Mouse (Mus musculus) gastrocnemius, adult 18-20 months (tissue): ENCODE results near the gene Nup37. TPM values are rescaled to one million over a fixed set of nuclear protein-coding genes. Genes with fewer than 3 reads are reported as not detected.
A peak's percentile ranks its signal among the peaks of the same experiment; 100 is the strongest.

Experiments used
- DNase-seq: peaks from one replicate; pipeline ENCODE4 v3.0.0; 2021; ENCODE audit warnings: low spot score
- long read RNA-seq, 2 experiments: library from polyadenylated mRNA; stranded (forward); transcript quantifications; one replicate each; pipeline ENCODE4 v2.0.0; 2021
- total RNA-seq, 2 experiments: library from RNA; stranded (reverse); gene quantifications; 2 replicates each; pipeline ENCODE4 v1.2.3; 2021

Gene Nup37
- total RNA-seq: 1 to 10 TPM; 5.0 to 5.9 TPM
- long read RNA-seq, experiment 1, partial matches to known transcripts: 0 of 5 reads
- long read RNA-seq, experiment 1, other reads (novel, unspliced or antisense): 0 of 5 reads
- long read RNA-seq, experiment 2, partial matches to known transcripts: 0 of 2 reads
- long read RNA-seq, experiment 2, other reads (novel, unspliced or antisense): 0 of 2 reads

DNA sequence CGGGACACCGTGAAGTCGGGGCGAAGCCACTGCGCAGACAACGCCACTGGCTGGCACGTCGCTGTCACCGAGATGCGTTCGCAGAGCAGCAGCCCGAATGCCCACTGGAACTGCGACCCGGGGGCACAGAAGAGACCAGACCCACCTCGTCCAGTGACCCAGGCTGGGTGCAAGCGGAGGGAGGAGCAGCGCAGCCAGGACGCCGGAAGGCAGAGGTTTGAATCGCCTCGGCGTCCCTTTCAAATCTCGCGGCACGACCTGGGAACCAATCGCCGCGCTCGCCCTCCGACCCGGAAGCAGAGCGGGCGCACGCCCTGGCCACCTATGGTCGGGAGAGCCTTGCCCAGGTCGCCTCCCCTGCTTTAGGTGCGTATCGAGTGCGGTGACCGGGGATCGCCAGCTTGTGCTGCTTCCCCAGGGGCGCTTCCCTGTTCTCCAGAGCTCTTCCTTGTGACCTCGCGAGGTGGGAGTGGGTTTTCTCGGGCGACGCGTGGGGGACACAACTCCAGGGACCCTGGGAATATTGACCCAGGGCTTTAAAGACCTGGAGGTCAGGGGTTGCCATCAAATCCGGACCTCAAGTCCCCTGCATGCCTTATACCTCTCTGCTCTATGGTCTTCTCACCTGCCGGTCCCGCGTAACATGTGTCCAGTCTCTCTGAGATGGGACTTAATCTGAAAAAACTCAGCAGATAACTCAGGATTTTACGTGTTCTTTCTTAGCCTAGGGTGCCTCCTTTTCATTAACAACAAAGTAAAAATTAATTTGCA, at the start of gene Nup37, which contains the start of gene Parpbp:
Gene Nup37 (plus strand): TSS at position 286 of the 771 bp plus-strand sequence.
Gene Parpbp (minus strand): TSS at position 235 of the 771 bp plus-strand sequence.
- DNase-seq: peak; percentile 86

DNA sequence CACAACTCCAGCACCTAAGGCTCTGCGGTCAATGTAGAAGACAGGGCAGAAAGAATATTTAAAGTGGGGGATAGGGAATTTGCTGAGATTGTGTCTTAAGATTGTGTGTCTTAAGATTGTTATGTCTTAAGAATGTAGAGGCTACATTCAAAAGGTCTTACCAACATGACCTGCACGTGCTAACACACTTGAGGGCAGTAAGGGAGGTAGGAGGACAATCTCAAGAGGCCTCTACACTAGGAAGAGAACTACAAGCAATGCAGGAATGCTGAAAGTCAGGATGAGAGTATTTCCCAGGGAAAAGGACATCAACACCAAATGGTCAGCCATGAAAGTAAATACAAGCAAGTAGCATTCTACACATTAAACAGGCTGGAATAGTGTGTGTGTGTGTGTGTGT, 40.6 kb upstream of the Nup37 start:
- DNase-seq: no peak

DNA sequence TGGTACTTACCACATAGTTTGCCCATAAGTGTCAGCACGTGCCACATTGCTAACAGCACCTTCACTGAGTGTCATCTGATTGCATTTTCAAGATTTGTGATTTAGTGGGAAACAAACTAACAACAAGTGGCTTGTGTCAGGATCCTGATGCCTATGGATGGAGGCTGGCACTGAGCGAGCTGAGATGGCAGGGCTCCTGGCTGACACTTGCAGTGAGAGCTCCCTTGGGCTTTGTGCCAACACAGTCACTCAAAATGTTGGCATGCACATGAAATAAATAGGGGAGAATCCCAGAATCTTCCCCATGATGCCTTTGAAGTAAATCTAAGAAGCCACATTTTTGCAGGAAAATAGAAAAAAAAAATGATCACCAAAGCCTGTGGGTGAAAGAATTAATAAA, 33.5 kb upstream of the Nup37 start:
- no peak for DNase-seq

DNA sequence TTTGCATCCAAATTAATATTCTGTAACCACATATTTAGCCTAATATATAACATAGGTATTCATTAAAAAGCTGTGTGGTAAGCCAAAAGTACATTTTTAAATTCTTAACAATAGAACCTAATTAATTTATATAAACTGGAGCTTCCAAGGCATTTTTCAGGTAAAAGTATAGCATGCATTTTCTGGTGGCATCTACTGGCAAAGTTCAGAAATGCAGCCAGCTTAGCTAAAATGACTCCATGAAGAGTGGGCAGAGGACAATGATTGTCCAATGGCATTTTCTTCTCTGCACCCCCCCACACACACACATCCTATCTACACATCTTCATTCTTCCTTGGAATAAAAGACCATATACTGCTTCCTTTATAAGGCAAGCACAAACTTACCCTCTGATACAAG, 27.1 kb upstream of the Nup37 start:
- no peak for DNase-seq

DNA sequence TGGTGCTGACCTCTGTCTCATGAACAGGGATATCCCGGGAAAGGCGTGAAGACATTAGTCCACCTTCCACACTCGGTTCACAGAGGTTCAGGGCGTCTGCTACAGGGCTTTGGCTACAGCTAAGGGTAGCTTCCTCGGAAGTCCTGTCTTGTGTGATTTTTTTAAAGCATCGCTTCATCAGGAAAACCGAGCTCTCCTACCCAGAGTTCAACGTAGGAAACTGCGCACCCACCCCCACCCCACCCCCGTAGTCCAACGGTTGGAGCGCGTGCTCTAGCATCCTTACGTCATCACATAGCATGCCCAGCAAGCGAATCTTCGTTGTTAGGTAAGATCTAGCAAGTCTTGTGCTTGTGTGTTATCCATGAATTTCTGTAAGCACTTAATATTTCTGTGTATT, 11.2 kb upstream of the Nup37 start:
- DNase-seq: no peak

DNA sequence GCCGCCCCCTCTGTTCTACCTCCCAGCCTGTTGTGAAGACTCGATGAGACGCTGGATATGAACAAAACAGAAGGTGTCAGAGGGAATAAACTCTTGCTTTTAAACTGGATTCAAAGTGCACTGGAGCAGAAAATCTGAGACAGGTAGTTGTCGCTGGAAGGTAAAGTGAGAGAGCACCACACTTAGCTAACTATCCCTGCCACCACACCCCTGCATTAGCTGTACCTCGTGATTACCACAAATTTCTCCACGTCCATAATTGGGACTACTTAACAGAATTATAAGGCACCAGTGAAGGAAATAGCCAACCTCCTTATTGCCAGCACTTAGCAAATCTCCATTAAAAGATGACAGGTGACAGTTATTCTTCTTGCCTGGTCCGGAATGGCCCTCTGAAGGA, 605 bp upstream of the Nup37 start:
- DNase-seq: no peak

DNA sequence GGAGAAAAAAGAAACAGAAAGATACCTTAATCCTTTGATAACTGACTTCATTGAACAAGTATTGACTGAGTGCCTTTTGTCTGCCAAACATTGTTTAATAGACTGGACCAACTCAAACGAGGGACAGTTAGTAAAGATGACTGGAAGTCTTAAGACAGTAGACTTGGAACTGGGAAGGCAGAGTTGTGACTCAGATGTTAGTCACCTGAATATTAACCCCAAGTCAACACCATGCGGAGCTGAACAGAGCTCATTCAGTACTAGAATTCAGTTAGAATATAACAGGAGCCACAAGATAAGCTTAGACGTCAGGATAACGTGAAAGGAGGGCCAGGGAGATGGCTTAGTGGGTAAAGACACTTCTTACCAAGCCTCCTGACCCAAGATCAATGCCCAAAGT, 3.6 kb downstream of the Nup37 start:
- no peak for DNase-seq

DNA sequence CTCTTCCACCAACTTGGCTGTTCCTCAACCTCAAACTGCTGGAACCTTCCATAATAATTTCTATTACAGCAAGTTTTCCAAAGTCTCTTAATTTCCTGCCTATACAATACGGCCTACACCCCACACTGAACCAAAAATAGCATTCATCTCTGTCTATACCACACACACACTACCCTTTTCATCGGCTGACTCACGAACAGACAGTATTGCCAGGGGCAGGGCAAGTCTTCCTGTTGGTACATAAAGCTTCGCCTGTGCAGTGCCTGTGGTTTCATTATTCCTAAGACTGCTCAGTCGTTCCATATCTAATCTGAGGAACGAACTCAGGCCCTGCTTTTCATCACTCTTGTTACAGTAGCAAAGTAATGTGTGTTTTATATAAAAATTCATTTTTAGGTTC, 4.9 kb downstream of the Nup37 start:
- no peak for DNase-seq

DNA sequence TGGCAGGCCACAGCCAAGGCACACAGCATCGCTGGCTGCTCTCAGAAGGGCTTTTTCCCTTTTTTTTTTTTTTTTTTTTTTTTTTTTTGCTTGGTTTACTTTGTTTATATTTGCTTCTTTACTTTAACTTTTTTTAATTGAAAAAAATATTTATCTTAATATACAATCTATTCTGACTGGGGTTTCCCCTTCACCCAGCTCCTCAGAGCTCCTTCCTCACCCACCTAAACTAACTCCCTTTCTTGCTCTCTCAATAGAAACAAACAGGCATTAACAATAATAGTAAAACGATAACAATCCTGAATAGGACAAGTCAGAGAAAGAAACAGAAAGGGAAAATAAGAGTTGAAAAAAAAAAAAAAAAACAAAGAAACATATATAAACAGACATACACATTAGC, 15.3 kb downstream of the Nup37 start:
- no peak for DNase-seq

DNA sequence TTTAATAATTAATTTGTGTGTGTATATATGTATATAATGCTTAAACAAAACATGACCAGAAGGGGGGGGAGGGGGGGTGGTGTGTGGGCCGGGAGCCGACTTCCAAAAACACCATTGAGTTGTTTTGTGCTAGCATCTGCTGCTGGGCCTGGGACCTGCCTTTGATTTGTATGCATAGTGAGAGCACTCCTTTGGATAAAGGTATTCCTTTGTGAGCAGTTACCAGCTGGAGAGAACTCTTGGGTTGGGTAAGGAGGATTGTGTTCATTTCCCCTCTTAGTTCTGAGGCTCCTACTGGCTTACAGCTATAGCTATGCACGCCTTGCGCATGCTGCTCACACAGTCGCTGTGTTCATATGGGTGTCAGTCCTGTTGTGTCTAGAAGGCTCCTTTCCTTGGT, 15.9 kb downstream of the Nup37 start:
- no peak for DNase-seq

DNA sequence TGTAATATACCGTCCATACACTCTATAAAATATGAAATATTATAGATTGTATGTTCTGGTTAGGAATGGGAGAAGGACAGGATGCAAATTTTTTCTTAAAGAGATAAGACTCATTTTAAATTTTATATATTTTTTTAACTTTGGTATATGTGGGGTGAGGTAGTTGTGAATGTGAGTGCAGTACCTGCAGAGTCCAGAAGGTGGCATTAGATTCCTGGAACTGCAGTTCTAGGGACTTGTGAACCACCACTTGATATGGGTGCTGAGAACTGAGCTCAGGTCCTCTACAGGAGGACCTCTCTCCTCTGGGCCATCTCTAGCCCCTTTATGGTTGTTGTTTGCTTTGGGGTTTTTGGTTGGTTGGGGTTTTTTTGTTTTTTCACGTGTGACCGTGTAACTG, 19.4 kb downstream of the Nup37 start:
- no peak for DNase-seq

DNA sequence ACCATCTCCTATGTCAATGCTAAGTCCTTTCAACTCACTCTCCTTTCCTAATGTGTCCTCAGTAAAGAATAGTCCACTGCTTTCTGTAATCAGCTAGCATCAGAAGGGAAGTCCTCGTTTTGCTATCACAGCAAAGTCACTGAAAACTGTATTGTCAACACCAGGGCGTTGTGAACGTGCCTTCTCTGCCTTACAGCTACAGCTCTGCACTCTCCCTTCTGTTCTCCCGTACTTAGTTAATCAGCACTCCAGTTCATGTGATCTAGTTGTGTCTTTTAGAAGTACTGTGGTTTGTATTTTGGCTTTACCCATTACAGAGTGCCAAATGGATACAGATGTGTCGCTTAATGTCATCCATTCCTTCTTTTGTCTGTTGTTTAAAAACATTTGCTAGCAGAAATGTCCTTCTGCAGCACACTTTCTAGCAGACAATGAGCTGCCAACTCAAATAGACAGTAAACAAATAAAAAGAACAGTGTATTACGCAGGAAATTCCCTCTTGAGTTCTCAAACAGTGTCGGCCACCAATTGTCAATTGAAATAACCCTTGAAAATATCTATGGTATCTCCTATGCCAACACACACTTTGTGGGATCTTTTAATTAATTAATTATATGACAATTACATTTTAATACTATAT, 20.8 kb downstream of the Nup37 start:
- DNase-seq: no peak

DNA sequence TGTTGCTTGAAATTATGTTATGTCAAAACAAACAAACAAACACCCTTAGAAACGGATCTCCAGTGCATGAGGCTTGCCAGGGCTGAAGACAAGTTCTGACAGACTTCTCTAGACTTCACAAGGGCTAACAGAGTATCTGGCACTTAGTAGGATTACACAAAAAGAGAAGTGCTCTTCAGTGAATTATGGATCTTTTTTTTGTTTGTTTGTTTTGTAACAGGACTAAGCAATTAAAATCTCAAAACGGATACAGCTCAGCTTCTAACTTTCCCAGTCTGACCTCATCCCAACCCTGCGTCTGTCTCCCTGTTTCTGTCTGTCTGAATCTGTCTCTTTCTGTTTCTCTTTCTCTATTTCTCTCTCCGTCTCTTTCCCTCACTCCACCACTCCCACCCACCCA, 53.7 kb downstream of the Nup37 start:
- no peak for DNase-seq

DNA sequence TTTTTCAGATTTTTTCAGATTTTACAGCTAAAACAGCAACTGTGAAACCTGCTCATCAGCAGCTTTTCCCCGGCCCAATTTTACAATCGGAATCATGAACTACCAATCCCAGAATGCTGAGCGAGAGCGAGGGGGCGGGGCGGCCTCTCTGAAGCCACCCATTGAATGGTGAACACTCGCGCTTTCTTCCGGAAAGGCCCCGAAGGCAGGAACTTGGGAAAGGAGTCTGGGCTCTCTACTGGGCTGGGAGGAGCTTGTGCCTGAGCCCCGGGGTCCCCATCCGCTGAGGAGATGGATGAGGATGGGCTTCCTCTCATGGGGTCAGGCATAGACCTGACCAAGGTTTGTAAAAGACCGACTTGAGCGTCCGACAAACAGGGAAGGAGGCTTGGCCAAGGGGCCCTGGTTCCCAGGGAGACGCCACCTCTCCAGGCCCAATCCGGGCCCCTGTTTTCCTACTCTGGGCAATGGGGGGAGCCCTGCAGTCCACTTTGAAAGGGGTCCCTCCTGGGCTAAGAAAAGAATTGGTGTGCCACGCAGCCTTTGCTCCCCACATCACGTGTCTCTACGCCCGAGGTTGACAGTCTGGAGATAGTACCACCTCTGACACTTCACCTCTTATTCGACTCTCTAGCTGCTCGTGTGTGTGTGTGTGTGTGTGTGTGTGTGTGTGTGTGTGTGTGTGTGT, 54.3 kb downstream of the Nup37 start, which contains the start of gene Washc3:
Gene Washc3 (plus strand): TSS at position 143 of the 688 bp plus-strand sequence.
- DNase-seq: peak; percentile 90

DNA sequence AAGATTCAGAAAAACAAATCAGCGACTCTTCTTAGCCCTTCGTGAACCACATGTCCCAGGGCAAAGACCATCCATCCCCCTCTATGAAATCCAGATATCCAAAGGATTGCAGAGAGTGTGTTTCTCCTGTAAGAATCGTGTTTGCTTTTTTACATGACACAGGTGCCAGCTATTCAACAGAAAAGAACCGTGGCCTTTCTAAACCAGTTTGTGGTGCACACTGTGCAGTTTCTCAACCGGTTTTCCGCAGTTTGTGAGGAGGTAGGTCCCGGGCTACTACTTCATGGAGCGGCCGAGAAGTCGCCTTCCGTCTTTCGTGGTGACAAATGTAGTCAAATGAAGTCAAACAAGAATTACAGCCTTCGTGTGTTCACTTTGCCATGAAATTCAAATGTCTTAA, 54.9 kb downstream of the Nup37 start:
- no peak for DNase-seq

DNA sequence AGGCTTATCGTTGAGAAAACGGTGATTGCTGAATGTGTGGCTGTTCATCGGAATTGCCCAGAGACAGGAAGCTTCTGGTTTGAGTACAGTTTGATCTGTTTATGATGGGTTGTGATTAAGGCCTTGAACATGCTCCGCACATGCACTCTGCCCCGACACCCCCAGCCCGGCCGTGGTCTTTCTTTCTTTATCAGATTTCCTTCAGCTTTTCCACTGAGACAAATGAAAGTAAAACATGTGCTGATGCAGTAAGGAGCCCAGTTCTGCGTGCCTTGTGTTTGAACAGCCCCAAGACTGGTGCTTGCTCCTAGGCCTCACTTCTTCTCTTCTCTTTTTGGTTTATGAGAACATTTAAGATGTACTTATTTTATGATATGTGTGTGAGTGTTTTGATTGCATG, 55.8 kb downstream of the Nup37 start:
- no peak for DNase-seq

DNA sequence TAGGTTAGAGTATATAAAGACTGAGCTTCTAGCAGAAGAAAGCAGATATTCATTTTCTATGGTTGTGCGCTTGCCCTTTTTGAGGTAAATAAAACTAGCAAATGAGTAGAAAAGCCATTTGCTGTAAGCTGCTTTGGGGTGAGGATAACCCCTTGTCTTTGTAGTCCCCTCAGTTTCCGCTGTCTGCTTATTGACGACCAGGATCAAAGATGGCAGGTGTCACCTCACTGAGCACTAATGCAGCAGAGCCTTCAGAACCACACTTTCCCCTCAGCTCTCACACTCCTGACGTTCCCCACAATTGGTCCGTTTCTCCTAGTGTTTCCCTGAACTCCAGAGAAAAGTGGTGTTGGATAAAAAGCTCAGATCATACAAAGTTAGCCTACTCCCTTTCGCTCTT, 56.4 kb downstream of the Nup37 start:
- DNase-seq: no peak

DNA sequence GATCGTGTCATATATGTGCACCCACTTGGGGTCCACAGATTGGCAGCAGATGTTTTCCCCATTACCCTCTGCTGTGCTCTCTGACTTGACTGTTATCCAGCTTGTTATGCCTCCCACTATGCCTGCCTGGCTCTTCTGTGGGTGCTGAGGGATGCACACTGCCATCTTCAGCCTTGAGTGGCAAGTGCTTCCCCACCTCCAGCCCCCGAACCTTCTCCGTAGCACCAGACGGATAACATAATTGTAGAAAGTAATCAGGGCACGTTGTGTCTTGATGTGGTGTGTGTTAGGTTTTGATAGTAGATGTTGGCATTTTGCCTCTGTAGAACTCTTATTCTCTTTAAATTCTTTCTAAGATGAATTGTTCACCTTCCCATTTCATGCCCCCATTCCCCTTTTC, 65.9 kb downstream of the Nup37 start:
- no peak for DNase-seq

DNA sequence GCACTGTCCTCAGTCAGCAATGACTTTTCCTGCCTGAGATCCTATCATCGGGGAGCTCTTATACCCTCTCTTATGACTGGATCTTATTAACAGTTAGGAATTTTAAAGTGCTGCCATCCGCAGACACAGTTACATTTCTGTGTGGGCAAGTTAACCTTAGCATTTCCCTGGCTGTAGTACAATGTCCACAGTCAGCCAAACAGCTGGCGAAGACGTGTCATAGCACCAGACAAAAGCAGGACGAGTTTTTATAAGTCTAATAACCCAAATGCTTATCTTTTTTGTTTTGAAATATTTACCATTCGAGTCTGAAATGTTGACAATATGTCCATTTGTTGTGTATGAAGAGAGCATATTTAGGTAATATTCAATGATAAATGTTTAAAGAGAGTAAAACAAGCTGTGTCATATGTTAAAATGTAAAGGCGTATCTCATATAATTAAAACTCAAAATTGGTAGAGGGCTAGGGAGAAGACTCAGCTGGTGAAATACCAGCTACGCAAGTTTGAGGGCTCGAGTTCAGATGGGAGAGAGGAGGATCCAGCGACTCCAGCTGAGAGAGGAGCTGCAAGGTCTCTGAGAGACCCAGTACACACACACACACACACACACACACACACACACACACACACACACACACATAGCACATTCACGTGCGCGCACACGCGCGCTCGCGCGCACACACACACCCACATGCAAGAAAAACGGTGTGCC, 68.2 kb downstream of the Nup37 start:
- no peak for DNase-seq

DNA sequence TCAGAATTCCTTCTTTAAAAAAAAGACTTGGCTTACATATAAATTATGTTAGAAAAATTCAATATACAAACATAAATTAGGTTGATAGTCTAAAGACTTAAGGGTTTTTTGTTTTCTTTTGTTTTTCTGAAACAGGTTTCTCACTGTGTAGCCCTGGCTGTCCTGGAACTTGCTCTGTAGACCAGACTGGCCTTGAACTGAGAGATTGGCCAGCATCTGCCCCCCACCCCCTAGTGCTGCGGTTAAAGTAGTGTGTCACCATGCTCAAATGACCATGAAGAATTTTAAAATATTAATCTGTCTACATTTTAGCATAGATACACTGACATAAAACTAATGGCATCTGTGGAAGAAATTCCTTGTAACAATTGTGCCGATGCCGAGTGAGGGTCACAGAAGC, 71.4 kb downstream of the Nup37 start:
- no peak for DNase-seq

DNA sequence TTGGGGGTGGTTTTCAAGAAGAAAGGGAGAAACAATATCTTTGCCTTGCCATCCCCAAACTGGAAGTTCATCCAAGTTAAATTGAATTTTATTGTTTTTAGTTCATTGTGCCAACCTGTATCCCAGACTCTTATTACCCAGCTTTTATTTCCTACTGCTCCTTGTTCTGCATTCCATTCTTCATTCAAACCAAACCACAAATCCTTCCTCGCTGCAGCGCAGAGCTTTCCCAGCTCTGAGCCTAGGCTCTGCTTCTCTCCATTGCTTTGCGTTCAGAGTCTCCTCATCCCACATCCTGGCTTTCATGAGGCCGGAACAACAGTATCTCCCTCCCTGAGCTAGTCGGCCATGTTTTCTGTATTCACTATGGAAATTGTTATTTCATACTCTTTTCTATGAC, 74.9 kb downstream of the Nup37 start:
- no peak for DNase-seq

DNA sequence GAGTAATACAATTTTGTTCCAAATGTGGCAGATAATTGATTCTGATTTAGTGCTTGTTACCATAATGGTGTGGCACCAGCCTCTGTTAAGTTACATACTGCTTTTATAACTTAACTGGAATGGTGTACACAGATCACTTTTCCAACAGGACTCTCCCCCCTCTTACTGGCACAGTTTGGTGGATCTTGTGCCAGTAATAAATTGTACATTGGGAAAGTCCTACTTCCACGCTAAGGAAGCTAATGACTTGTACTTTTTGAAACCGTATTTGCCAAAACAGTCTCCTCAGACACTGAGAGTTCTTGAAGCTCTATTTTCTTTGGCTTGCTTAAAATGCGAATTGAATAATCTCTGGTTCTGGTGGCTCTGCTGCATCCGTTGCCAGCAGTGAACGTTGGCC, 78.6 kb downstream of the Nup37 start:
- peak; percentile 54 for DNase-seq
